Mouse (Mus musculus) spleen, postnatal 4 days (tissue): Measurements from ENCODE around the gene Cd19.
A peak's percentile ranks its signal among the peaks of the same experiment; 100 is the strongest.
"Not testable (repeated sequence)": the region's sequence is repeated elsewhere in the genome, so short reads cannot be mapped to it uniquely, and the experiment has no call there.

Source experiments
- DNase-seq, 2 experiments: peaks; one replicate each; pipeline ENCODE4 v3.0.0; 2022; ENCODE audit warnings: low spot score in 2 of 2

The Cd19 gene

GRCm38 (mm10) chr7:126435801-126436200 is 21.1 kb upstream of the Cd19 start:
- no peak for DNase-seq

GRCm38 (mm10) chr7:126434726-126435125 is 20.0 kb upstream of the Cd19 start:
- DNase-seq = no peak

GRCm38 (mm10) chr7:126430167-126430566 is 15.5 kb upstream of the Cd19 start:
- DNase-seq = no peak

- DNase-seq = no peak
Measured at GRCm38 (mm10) chr7:126429503-126429898, 14.8 kb upstream of the Cd19 start.

GRCm38 (mm10) chr7:126428631-126429502 is 14.2 kb upstream of the Cd19 start, which contains the start of gene Rabep2:
TSS of gene Rabep2 (plus strand) at chr7:126428759.
- peak; percentile 86 to 94 for DNase-seq

GRCm38 (mm10) chr7:126428154-126428553 is 13.5 kb upstream of the Cd19 start:
- no peak for DNase-seq

- DNase-seq = no peak
Measured at GRCm38 (mm10) chr7:126427323-126427860, 12.7 kb upstream of the Cd19 start.

- DNase-seq = no peak
Measured at GRCm38 (mm10) chr7:126424161-126424560, 9.5 kb upstream of the Cd19 start.

GRCm38 (mm10) chr7:126421756-126422155 is 7.1 kb upstream of the Cd19 start:
- DNase-seq = no peak

GRCm38 (mm10) chr7:126418496-126418895 is 3.8 kb upstream of the Cd19 start:
- no peak for DNase-seq

- no peak for DNase-seq
Measured at GRCm38 (mm10) chr7:126417606-126418005, 2.9 kb upstream of the Cd19 start.

- DNase-seq = no peak
Measured at GRCm38 (mm10) chr7:126417045-126417444, 2.4 kb upstream of the Cd19 start.

GRCm38 (mm10) chr7:126416615-126417014 is 1.9 kb upstream of the Cd19 start:
- DNase-seq = peak in 1 of 2 experiments; percentile 42

GRCm38 (mm10) chr7:126411061-126411460 is 3.6 kb downstream of the Cd19 start:
- no peak for DNase-seq

GRCm38 (mm10) chr7:126408686-126409085 is 6.0 kb downstream of the Cd19 start:
- no peak for DNase-seq

- DNase-seq = not testable (repeated sequence)
Measured at GRCm38 (mm10) chr7:126402518-126402917, 12.2 kb downstream of the Cd19 start.

GRCm38 (mm10) chr7:126399548-126399947 is 15.1 kb downstream of the Cd19 start:
- peak; percentile 86 to 96 for DNase-seq

GRCm38 (mm10) chr7:126397822-126398221 is 16.9 kb downstream of the Cd19 start:
- no peak for DNase-seq

- no peak for DNase-seq
Measured at GRCm38 (mm10) chr7:126397221-126397620, 17.5 kb downstream of the Cd19 start.

GRCm38 (mm10) chr7:126396298-126397119 is 18.2 kb downstream of the Cd19 start, which contains the start of gene Nfatc2ip:
TSS of gene Nfatc2ip (minus strand) at chr7:126396737.
- peak; percentile 93 to 96 for DNase-seq

- DNase-seq = not testable (repeated sequence)
Measured at GRCm38 (mm10) chr7:126392086-126392884, 22.4 kb downstream of the Cd19 start.
